Mouse (Mus musculus) ES-E14 (cell line): ENCODE results near the gene Olig1.

Experiments
- CHD2 ChIP-seq: IDR thresholded peaks from 2 replicates; pipeline ENCODE4 v1.6.1; 2014; ENCODE audit warnings: mild to moderate bottlenecking, low read depth, low read length, inconsistent platforms
- HCFC1 ChIP-seq: IDR thresholded peaks from 2 replicates; pipeline ENCODE4 v1.6.1; 2012; ENCODE audit warnings: low read length, inconsistent platforms, borderline replicate concordance; ENCODE audit not compliant: insufficient read depth
- MAFK ChIP-seq: IDR thresholded peaks from 2 replicates; pipeline ENCODE4 v1.6.1; 2014; ENCODE audit warnings: mild to moderate bottlenecking, low read depth, low read length, inconsistent platforms; ENCODE audit not compliant: insufficient read depth
- ZC3H11A ChIP-seq: IDR thresholded peaks from 2 replicates; pipeline ENCODE4 v1.6.1; 2012; ENCODE audit warnings: low read depth, mild to moderate bottlenecking, inconsistent platforms, low read length, borderline replicate concordance
- ZNF384 ChIP-seq: IDR thresholded peaks from 2 replicates; pipeline ENCODE4 v1.6.1; 2012; ENCODE audit warnings: low read depth, low read length, inconsistent platforms

GRCm38 (mm10) chr16:91320191-91320590 is 50.6 kb downstream of the Olig1 start:
- TF ChIP-seq ZNF384 (no peak), HCFC1 (no peak), ZC3H11A (no peak), MAFK (no peak), CHD2 (no peak)
